Comparison of ENCODE assay signal across 14 mouse cellular contexts in genomic region chr1:182902906-182903305, GRCm38 (mm10). TPM values are rescaled to one million over a fixed set of nuclear protein-coding genes. Genes with fewer than 3 reads are reported as not detected.
"Had no signal": no experiment of that assay in that cellular context is flagged by ENCODE, and none has a peak within 500 bp of the region (broad histone marks: within the 10 kb centered on the region; RNA-seq: fewer than 3 reads in every experiment).

No protein-coding gene starts in this region.

- DNase-seq: lung, adult 18-20 months; lung, embryonic 14.5 days; lung, postnatal 10 days; lung, postnatal 4 days; midbrain, embryonic 14.5 days; right cerebral cortex, adult 18-20 months; right cerebral cortex, postnatal 25 days; right cerebral cortex, postnatal 4 days; spleen, adult 18-20 months; thymus, adult 18-20 months; thymus, postnatal 14 days; thymus, postnatal 36 days had no signal

RNA-seq across cellular contexts. Expression of gene Tlr5, which starts 51.7 kb away (rescaled TPM):
- total RNA-seq: megakaryocyte-erythroid progenitor cell, adult 5-6 weeks had no signal
- polyA plus RNA-seq: myocyte had no signal
